Mouse (Mus musculus): Measurements from ENCODE around the gene Efemp2.
"Not testable (repeated sequence)": the region's sequence is repeated elsewhere in the genome, so short reads cannot be mapped to it uniquely, and the experiment has no call there.

Gene Efemp2

DNA sequence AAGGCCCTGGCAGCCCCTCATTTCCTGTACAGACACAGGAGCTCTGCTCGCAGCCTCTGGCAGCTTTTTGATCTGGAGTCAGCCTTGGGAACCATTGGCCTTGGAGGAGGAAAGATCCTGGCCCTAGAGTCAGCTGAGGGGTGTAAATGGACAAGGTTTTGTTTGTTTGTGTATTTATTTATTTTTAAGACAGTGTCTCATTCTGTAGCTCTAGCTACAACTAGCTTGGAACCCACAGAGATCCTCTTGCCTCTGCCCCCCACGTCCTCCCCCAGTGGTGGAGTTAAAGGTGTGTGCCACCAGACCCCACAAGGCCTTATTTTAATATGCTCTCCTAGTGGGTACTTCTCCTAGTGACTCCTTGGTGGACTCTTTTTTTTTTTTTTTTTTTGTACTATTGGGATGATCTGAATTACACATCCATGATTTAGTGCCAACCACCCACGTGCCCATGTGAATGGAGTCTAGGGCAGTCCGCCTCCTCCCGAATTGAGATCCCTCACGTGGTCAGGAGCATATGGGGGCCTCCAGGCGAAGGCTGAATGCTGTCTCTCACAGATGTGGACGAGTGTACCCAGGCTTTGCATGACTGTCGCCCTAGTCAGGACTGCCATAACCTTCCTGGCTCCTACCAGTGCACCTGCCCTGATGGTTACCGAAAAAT is 3.4 kb downstream of the Efemp2 start:
- no peak for DNase-seq (ENCODE audit: low spot score in 2 of 2)

DNA sequence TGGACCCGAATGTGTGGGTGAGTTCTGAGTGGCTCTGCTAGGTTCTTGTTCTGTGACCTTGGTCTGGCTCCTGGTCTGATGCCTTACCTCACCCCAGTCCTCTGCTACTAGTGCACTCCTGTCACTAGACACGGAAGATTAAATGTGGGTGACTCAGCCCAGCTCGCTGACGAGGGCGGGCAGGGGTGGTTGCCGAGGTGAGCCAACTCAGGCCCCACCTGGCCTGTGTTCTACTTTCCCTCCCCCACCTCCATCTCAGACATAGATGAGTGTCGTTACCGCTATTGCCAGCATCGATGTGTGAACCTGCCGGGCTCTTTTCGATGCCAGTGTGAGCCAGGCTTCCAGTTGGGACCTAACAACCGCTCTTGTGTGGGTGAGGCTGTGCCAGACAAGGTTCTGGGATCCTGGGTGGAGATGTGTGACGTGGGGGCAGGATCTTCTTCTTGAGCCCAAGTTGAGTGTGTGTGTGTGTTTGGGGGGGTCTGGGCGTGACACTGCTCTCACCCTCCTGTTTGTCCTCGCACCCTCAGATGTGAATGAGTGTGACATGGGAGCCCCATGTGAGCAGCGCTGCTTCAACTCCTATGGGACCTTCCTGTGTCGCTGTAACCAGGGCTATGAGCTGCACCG is 4.0 kb downstream of the Efemp2 start:
- DNase-seq (ENCODE audit: low spot score in 2 of 2) = no peak

DNA sequence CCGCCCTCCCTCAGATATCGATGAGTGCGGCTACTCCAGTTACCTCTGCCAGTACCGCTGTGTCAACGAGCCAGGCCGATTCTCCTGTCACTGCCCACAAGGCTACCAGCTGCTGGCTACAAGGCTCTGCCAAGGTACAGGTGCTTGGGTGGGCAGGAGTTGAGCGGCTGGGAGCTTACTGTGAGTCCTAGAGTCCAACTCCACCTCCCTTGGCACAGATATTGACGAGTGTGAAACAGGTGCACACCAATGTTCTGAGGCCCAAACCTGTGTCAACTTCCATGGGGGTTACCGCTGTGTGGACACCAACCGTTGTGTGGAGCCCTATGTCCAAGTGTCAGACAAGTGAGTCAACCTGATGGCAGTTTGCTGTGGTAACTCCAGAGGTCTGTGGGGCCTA is 6.3 kb downstream of the Efemp2 start:
- DNase-seq (ENCODE audit: low spot score in 2 of 2) = no peak

DNA sequence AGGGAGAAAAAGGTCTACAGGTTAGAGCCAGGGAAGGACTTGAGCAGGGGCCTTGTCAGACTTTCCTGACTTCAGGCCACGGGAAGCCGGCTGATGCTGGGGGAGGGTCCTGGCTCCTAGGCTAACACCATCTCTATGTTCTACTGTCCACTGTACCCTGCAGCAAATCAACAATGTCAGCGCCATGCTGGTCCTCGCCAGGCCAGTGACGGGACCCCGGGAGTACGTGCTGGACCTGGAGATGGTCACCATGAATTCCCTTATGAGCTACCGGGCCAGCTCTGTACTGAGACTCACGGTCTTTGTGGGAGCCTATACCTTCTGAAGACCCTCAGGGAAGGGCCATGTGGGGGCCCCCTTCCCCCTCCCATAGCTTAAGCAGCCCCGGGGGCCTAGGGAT is 7.6 kb downstream of the Efemp2 start:
- DNase-seq (ENCODE audit: low spot score in 2 of 2) = no peak

DNA sequence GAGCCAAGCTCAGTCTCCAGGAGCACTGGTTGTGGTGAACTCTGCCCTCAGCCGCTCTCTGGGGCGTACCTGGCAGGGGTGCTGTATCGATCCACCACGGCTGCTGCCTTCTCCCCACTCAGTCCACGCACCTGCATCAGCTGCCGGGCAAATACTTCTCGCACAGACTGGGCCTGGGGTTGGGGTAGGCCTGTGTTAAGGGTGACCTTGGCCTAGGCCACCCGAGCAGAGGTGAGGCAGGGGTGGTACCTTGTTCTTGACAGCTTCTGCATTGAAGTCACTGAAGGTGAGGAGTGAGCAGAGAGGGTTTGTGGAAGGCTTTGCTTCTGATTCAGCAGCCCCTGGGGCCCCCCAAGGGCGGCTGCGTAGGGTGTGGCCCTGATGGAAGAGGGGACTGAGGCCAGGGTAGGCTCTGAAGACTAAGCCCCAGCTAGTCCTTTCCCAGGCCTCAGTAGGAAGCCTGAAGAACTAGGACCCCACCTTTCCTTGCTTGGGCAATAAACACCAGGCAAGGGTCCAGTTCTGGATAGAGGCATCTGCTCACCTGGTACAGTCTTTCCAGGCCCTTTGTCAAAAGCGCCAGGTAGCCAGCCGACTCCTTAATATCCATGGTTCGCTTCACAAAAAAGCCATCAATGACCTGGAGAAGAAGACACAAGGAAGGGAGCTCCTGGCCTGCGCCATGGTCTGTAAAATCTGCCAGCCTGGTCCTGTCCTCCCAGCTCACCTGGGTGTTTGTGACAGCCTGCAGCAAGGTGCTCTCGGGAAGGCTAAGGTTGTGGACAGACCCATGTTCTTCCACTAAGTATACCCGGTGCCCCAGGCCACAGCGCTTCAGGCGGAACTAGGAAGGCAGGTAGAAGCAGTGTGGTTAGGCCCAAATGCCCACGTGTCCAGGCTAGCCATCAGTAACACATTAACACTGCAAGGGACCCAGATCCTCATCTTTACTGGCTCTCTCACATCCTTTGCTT is 9.9 kb downstream of the Efemp2 start:
- DNase-seq (ENCODE audit: low spot score in 2 of 2) = no peak

DNA sequence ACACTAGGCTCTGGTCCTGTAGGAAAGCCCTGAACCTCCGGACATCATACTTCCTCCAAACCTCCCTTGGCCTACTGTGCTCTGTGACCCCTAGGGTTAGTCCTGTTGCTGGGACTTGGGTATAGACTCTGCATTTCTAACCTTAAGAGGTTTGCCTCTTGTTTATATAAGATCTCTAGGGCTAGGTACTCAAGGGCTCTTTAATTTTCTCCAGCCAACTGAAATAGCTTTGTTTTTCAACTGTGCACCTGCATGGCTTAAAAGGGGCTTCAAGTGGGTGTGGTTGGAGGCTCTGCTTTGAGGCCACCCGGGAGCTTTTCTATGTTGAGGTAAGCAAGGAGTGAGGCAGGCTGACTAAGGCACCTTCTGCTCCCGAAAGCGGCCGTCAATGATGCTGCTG is 10.7 kb downstream of the Efemp2 start:
- no peak for DNase-seq (ENCODE audit: low spot score in 2 of 2)

DNA sequence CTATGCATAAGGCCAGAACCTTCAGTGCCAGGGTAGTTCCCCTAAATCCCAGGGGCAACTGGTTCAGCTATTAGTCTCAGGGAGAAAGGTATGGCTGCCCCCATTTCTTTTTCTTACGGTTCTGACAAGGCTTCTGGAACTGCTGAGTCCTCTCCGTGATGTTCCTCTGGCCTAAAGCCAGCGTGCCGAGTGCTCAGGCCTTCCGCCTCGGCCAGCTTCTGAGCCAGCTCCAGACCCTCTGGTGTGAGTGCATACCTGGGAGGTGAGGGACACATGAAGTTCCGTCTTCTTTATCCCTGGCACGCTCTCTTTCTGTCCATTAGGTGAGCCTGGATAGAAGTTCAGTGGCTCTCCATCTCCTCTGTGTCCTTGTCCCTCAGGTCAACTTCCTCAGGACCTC is 11.6 kb downstream of the Efemp2 start:
- DNase-seq (ENCODE audit: low spot score in 2 of 2) = no peak

DNA sequence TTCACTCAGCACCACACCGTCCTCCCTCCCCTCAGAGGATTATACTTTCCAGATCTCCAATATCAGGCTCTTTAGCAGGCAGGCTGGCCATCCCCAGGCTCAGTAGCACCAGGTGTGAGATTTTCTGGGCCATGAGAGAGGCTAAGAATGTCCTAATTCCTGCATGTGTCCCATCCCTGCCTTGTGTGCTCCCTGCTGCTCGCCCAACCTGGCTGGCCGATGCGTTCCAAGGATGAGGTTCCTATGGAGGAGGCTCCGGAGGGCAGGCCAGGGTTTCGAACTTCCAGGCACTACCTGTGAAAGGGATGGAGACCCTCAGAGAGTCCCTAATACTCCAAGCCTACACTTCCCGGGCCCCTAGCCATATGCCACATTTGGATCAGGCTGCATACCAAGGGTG is 12.1 kb downstream of the Efemp2 start:
- DNase-seq (ENCODE audit: low spot score in 2 of 2) = no peak

DNA sequence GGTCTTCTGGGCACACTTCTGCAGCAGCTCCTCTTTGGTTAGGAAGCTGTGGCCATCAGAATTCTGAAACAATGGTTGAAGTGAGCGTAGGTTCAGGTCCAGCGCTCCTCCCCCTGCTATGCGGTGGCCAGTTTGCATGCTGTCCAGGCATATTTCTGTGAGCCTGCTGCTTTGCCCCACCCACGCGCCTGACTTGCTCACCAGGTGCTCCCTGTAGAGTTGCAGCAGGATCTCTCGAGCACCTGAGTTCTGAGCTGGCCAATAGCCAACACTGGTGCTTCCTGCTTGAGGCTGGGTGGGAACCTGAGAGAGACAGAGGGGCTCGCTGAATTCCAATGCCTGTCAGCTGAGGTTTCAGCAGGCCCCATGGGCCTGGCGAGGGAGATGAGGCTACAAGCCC is 12.5 kb downstream of the Efemp2 start:
- no peak for DNase-seq (ENCODE audit: low spot score in 2 of 2)

DNA sequence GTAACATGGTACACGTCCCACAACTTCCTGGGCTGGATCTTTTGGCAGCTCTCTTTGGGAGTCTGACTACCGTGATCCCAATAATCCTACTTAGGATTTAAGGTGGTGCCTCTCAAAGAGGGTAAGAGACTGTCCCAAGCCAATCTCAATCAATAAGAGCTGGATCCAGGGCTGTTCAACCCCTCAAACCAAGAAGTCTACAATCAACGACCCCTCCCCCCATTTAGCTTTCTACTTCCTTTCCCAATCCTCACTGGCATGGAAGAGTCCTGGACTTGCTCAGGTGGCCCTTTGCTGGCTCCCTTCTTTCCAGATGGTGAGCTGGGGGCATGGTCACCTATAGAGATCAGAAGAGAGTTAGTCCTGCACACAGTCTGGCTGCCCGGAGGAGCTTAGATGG is 13.0 kb downstream of the Efemp2 start:
- DNase-seq (ENCODE audit: low spot score in 2 of 2) = no peak

DNA sequence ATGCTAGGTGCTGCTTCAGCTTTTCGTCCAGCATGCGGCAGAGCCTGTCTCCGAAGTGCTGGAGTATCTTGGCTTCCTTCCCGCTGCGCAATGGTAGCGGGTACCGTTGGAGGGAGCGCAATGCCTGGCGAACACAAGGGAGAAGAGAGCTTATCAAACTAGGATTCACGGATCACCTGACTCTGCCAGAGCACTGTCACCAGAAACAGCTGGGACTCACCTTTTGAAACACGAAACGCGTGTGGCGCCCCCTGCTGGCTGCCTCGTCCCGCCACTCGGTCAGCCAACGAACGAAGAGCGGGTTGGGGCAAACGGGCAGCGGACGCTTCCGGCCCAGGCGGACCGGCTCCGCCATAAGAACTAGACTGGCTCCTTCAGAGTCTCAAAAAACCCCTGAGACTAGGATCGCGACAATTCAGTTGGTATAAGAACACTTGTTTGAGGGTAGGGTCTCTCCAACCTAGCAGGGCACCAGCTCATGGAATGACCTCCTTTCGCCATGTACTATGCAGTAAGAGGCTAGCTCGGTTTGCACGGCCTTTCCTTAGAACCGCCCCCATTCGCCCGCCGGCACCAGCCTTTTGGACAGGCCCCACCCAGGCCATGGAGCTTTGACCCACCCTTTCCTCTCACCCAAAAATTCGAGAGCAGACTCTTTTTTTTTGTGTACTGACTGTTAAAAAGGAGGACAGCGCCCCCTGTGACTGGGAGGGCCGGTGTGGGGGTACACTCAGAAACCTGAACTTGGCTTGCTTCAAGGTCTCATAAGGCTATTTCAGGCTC is 14.2 kb downstream of the Efemp2 start, which contains the start of gene Mus81:
Gene Mus81 (minus strand): TSS at position 635 of the 783 bp plus-strand sequence.
- peak; percentile 90 to 93 for DNase-seq (ENCODE audit: low spot score in 2 of 2)

DNA sequence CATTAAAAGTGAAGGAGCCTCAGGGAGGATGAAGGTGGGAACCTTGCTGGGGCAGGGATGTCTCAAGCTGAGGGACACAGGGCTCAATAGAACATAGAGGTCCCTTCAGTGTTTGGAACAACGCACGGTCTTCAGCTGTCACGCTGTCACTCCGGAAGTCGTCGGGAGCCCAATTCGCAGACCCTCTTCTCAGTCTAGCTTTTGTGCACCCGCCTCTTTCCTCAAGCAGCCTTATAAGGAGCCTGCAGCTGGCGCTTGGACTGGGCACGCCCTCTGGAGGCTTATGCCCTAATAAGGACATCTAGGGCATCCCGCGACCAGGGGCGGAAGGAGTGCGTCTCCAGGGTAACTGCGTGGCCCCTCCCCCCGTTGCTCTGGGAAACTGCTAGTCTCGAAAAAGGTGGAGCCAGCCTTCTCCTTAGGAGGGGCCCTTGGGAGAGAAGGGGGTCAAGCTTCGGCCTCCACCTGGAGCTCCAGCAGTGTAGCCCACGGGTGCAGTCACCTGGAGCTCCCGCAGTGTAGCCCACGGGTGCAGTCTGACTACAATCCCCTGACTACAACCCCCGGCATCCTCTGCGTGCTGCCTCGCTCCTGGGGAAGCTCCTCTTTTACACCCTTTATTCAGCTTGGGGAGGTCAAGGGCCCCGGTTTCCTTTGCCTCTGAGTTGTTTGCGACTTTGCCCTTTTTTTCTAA is 15.3 kb downstream of the Efemp2 start:
- DNase-seq (ENCODE audit: low spot score in 2 of 2) = peak; percentile 97 to 98

DNA sequence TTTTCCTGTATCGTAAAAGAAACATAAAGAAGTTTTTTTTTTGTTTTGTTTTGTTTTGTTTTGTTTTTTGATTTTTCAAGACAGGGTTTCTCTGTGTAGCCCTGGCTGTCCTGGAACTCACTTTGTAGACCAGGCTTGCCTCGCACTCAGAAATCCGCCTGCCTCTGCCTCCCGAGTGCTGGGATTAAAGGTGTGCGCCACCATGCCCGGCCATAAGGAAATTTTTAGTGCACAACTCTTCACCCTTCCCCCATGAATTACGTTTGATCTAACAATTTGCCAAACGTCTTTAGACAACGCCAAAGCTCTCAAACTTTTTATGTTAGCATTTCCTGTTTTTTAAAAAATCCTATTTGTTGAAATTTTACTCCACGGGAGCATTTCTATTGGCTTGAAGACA is 16.0 kb downstream of the Efemp2 start:
- DNase-seq (ENCODE audit: low spot score in 2 of 2) = not testable (repeated sequence)

DNA sequence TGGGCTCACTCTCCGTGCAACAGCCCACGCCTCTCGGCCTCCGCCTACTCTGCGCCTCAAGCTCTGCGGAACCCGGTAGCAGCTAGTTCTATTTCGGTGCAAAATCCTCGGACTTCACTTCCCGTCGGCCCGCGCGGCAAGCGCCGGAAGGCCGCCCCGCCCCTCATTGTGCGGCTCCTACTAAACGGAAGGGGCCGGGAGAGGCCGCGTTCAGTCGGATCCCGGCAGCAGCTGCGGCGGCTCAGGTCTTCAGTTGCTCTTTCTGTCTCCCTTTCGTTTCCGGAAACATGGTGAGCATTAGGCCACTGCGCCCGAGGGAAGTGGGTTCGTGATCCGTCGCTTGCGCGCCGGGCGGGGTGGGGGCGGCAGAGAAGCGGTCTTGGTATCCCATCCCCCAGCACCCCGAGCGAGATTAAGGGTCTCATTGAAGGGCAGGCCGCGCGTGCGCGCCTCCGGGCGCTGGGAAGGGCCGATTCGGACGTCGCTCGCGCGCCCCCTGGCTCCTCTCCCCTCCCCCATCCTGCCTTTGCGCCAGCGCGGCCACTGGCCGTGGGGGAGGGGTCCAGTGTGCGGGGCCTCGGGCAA is 16.7 kb downstream of the Efemp2 start, which contains the start of gene Cfl1:
Gene Cfl1 (plus strand): TSS at position 143 of the 585 bp plus-strand sequence.
- DNase-seq (ENCODE audit: low spot score in 2 of 2) = peak; percentile 92 to 94

DNA sequence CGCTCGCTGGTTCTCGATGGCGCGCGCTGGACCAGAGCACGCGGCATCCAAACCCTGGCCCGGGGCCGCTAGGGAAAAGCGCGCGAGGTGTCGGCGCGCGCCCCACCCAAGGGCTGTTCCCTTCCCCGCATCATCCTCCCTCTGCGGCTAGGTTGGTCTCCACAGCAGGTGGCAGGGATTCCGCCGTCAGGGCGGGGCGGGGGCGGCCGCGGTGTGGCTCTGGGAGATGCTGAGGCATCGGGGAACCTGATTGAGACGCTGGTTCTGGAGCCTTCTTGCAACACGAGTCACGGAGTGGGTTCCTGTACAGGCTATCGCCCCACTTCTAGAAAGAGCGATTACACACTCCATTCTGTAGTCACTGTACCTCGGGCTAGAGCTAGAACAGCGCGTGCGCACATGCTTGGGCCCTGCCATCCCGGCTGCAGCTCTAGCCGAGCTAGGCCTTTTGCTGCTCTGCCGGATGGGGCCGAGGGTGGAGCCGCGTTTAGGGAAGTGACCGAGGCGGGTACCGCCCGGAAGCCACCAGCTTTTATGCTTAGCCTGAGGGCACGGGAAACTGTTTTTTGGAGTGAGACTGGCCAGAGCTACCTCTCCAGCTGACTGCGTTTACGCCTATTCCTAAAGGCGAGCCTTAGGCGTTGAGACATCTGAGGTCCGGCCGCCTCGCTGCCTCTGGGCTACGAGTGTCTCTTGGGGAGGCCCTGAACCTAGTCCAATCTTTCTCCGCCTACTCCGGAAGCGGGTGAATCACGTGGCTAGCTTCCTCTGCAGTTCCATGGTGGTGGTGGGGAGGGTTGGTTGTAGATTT is 17.3 kb downstream of the Efemp2 start:
- DNase-seq (ENCODE audit: low spot score in 2 of 2) = peak; percentile 72 to 74

DNA sequence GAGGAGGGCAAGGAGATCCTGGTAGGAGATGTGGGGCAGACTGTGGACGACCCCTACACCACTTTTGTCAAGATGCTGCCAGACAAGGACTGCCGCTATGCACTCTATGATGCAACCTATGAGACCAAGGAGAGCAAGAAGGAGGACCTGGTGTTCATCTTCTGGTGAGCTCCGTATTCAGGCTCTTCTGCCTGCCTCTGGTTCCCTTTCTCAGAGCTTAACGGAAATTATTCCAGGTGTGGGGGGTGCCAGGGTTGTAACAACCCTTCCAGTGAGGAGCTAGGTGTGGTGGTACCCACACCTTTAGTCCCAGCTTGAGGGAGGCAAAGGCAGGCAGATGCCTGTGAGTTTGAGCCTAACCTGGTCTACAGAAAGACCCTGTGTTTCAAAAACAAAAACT is 18.9 kb downstream of the Efemp2 start:
- DNase-seq (ENCODE audit: low spot score in 2 of 2) = peak in 1 of 2 experiments; percentile 6

DNA sequence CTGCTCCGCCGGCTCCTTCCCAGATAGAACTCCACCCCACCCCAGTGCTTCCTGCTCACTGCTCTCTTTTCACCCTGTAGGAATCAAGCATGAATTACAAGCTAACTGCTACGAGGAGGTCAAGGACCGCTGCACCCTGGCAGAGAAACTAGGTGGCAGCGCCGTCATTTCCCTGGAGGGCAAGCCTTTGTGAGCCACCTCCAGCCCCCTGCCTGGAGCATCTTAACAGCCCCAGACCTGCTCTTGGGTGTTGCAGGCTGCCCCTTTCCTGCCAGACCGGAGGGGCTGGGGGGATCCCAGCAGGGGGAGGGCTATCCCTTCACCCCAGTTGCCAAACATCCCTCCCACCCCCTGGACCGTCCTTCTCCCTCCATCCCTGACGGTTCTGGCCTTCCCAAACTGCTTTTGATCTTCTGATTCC is 19.6 kb downstream of the Efemp2 start:
- DNase-seq (ENCODE audit: low spot score in 2 of 2) = not testable (repeated sequence)

DNA sequence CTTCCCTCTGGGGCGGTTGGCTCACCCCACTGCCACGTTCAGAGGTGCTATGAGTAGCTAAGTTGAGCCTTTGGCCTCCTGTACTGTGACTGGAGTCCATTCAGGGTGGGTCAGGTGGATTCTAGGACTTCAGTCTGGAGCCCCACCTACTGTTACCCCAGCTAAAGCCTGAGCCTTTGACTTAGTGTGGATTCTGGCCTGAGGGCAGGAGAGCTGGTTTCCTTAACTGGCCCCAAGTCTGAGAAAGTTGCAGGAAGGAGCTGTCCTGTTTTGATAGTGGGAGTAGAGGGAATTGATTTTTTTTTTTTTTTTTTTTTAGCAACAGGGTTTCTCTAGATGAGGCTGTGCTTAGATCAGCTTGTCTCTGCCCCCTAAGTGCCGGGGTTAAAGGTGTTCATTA is 20.6 kb downstream of the Efemp2 start:
- DNase-seq (ENCODE audit: low spot score in 2 of 2) = no peak

DNA sequence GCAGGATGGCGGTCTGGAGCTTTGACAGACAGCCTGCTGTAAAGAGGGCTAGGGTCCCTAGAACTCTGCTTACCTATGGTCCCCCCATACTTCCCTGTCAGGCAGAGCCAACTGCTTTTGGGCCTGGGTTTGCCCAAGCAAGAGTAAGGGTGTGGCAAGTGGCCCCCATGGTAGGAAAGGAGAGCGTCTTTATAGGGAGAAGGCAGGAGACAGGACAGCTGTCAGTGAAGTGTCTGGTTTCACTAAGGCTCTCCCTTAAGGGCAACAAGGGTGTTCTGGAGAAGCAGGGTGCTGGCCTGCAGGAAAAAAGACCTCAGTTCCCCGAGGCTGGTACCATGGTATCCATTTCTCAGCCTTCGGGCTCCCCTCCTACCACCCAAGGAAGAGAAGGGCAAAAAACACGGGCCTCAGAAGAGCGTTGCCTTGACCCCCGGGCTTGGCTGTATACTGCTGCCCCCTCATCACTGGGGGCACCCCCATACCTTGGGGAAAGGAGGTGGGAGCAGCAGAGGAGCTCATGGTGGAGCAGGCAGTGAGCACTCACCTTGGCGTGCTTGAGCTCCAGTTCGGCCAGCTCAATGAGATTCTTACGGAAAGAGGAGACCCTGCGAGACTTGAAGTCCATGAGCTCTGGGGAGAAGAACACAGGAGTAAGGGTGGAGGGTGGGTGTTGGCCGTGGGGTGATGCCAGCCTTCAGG is 21.7 kb downstream of the Efemp2 start:
- DNase-seq (ENCODE audit: low spot score in 2 of 2) = no peak
